Mouse (Mus musculus): Measurements from ENCODE around the gene Cenpi.
"Not testable (repeated sequence)": the region's sequence is repeated elsewhere in the genome, so short reads cannot be mapped to it uniquely, and the experiment has no call there.

Cenpi gene

DNA sequence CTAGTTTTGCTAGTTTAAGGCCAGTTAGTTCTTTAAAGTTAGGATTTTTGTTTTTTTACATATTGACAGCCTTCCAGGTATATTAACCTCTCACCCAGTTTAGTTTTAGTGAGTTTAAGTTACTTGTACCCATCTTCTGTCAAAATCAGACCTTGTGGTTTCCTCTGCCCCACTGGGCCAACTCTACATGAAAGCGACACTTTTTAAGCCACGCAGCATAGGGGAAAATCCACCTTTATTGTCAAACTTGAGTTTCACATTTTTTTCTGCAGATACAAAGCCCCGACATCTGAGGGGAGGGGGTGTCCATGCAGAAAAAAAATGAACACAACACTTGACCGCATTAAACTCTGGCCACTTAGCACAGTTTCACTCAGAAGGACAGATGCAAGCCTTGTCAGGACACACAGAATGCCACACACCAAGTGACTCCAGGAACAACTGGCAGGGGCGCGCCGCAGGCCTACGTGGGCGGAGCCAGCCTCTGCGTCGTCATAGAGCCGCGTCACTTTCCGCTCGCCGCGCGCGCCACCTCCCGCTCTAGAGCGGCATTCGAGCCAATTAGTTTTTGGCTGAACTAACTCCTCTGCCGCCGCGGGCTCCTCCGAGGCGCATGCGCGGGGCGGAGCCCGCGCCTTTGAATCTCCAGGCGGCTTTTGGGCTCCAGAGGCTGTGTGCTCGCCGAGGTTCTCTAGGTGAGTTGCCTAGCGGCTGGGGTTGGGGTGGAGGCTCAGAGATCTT, at the start of gene Cenpi:
Gene Cenpi (plus strand): TSS at position 551 of the 741 bp plus-strand sequence.
- peak; percentile 86 for DNase-seq (ENCODE audit: low read depth, low spot score)

- DNase-seq (ENCODE audit: low read depth, low spot score), result no peak
These were observed 46.7 kb upstream of the Cenpi start for GRCm38 (mm10) chrX:134261191-134261590.

GRCm38 (mm10) chrX:134262129-134262528, 45.8 kb upstream of the Cenpi start:
- no peak for DNase-seq (ENCODE audit: low read depth, low spot score)

DNA sequence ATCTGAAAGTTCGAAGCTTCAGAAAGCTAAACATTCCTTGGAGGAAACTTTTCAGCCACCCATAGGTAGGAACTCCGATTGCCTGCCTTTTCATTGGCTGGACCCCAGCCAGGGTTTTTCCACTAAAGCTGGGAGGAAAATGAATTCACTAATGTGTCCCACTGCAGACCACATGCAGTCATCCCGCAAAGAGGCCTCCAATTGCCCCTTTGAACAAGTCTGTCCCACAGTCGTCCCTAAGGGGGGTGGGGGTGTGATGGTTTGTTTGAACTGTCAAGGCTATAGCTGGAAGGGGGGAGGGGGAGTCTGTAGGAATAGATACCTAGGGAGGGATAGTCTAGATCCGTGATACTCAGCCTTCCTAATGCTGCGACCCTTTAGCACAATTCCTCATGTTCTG, 32.2 kb upstream of the Cenpi start:
- DNase-seq (ENCODE audit: low read depth, low spot score), result no peak

DNA sequence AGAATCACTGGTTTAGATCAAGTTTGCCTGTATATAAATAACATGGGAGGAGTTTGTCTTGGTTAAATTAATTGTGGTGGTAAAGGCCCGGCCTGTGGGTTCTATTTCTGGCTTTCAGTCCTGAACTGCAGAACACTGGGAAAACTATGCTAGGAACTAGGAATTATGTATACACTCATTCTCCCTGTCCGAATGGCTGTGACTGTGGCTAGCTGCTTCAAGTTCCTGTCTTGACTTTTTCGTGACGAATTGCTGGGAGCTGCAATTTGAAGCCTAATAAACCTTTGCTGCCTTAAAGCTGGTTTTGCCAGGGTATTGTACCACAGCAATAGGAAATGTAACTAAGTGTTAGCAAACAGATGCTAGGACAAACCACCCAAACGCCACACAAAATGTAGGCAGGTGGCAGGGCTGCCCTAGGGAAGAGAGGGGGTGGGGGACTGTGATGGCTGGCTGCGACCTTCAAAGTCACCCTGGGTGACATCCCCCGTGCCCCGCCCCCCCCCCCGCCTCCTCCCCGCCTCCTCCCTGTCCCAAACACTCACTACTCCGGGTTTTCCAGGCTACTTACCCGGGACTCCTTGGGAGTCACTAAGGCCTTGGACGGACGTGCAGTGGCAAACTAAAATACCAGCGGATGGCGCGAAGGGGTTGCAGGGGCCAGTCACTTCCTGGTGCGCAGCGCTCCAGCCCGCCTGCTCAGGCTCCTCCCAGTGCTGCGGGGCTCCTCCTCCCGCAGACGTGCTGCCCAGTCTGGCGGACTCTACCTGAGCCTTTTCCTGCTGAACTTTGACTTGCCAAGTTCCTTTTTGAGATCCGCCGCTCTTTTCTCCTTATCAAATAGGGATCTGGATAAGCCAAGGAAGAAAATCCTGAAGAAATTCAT, 31.4 kb upstream of the Cenpi start, which contains the start of gene Trmt2b:
Gene Trmt2b (minus strand): TSS at position 710 of the 886 bp plus-strand sequence.
- peak; percentile 42 for DNase-seq (ENCODE audit: low read depth, low spot score)

GRCm38 (mm10) chrX:134280531-134280930, 27.4 kb upstream of the Cenpi start:
- DNase-seq (ENCODE audit: low read depth, low spot score), result no peak

DNA sequence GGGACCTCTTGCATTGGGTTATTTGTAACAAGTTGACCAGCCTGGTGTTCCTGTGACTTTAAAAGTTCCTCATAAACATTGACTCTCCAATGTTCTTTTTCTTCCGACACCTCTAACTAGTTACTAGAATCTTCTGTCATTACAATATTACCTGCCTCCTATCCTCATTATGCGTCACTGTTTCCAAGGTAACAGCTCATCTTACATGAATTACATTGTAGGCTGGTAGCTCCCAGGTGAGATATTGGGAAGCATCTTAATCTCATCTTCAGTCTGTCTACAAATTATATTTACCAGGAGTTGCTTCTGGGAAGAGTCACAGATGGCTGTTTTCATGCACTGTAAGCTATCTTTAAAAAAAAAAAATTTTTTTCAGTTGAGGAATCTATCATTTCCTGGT, 22.8 kb upstream of the Cenpi start:
- no peak for DNase-seq (ENCODE audit: low read depth, low spot score)

- no peak for DNase-seq (ENCODE audit: low read depth, low spot score)
These were observed 22.1 kb upstream of the Cenpi start for GRCm38 (mm10) chrX:134285791-134286190.

GRCm38 (mm10) chrX:134287305-134287704, 20.6 kb upstream of the Cenpi start:
- DNase-seq (ENCODE audit: low read depth, low spot score), result no peak

GRCm38 (mm10) chrX:134296301-134296700, 11.6 kb upstream of the Cenpi start:
- DNase-seq (ENCODE audit: low read depth, low spot score), result no peak

DNA sequence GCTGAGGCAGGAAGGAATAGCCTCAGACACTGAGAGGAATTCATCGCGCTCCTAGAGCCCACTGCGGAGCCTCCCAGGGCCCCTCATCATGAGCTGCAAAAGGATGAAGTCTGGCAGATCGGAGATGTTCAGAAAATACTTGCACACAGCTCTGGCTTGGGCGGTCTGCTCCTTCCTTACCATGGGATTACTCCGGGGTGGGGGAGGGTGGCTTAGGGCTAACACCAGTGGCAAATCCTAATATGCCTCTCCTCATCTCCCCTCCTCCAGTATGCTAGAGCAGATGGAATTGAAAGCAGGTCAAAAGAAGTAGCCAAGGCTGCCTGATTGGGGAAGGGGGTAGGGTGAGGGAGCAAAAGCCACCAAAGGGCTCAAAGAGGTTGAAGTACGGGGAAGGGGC, 11.1 kb upstream of the Cenpi start:
- no peak for DNase-seq (ENCODE audit: low read depth, low spot score)

DNA sequence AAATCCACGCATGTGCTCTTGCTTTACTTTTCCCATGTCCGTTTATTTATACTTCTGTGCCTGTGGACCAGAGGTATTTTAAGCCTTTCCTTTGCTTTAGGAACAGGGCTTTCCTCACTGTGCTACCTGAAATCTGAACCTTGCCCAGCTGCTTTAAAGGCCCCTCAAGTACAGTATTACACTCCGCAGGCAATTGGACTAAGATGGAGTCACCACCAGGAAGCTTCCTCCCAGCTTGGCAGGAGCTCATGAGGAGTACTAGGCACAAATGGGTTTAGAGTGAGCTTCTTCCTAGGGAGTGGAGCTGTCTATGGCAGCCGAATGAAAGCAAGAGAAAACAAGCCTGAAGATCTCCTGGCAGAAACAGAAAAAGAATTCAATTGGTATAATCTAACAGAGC, 10.7 kb upstream of the Cenpi start:
- DNase-seq (ENCODE audit: low read depth, low spot score), result no peak

DNA sequence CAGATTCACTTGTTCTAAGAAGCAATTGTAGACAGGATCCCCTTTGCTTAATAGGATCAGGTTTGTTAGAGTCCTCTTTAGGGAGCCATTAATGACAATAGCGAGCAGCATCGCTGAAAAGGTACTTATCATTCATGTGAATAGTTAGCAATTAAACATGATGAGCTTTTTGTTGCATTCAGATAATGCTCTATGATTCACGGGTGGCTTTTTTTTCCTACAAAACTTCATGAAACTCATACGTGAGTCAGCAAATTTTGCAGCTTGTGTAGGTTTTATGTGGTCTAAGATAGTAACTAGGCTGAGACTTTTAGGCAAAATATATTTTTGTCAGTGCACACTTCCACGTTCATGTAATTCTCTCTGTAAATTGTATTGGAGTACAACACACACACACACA, 7.7 kb upstream of the Cenpi start:
- no peak for DNase-seq (ENCODE audit: low read depth, low spot score)

- DNase-seq (ENCODE audit: low read depth, low spot score), result no peak
These were observed 4.6 kb upstream of the Cenpi start for GRCm38 (mm10) chrX:134303287-134303686.

DNA sequence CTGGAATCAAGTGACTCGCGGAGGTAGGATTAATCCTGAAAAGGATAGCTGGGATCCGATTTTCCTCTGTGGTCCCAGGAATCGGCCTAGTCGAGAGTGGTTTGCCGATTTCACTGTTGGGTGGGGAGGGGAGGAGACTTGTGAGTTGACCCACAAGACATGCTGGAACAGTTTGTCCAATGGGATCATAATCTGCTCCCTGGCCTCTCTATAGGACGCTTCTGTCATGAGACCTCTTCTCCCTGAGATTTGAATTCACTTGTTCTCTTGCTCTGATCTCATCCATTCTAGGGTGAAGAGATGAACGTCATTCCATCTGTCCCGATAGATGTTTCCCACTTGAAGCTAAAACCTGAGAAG, 371 bp downstream of the Cenpi start:
- DNase-seq (ENCODE audit: low read depth, low spot score), result no peak

GRCm38 (mm10) chrX:134311193-134311592, 3.3 kb downstream of the Cenpi start:
- not testable (repeated sequence) for DNase-seq (ENCODE audit: low read depth, low spot score)

DNA sequence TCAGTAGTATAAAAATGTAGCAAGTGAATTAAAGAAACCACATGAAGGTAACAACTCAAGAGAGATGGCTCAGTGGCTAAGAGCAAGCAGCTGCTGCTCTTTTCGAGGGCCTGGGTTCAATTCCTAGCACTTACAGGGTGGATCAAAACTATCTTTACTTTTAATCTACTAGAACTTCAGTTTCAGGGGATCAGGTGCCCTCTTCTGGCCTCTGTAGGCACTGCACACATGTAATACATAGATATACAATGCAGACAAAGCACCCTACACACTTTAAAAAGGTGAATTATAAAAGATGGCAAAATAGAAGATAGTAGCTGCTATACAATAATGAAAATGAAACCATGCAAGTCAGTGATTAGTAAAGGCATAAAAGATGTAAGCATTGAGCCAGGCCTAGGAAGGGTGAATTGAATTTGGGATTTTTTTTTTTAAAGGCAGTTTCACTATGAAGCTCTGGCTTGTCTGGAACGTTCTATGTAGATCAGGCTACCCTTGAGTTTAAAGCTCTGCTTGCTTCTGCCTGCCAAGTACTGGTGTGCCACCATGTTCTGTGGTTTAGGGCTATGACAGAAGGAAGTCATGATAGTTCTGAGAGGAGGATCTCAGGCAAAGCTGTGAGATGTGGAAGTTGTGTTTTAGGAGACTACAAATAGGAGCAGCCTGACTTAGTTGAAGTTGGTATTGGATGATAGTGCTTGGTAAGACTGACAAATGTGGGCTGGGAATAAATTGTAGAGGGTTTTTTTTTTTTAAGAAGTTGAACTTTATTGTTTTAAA, 11.5 kb downstream of the Cenpi start:
- DNase-seq (ENCODE audit: low read depth, low spot score), result no peak

GRCm38 (mm10) chrX:134333280-134333679, 25.4 kb downstream of the Cenpi start:
- DNase-seq (ENCODE audit: low read depth, low spot score), result no peak

DNA sequence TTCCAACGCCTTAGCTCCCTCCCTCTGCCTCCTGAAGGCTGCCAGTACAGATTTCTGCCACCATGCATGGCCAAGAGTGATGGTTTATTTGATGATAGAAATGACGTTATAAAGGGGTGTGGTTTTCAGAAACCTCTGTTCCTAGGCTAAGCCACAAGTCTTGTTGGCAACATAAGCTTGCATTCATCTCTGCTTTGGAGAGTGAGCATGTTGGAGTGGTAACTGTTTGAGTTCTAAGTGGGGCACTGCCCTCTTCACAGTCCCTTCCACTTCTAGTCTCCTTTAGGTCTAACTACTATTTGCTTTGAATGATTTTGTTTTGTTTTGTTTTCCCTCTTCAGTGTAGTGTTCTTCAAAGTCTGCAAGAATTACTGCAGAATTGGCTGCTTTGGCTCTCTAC, 34.9 kb downstream of the Cenpi start:
- DNase-seq (ENCODE audit: low read depth, low spot score), result peak; percentile 2

GRCm38 (mm10) chrX:134350205-134350604, 42.3 kb downstream of the Cenpi start:
- no peak for DNase-seq (ENCODE audit: low read depth, low spot score)

GRCm38 (mm10) chrX:134353848-134354247, 46.0 kb downstream of the Cenpi start:
- DNase-seq (ENCODE audit: low read depth, low spot score), result no peak

DNA sequence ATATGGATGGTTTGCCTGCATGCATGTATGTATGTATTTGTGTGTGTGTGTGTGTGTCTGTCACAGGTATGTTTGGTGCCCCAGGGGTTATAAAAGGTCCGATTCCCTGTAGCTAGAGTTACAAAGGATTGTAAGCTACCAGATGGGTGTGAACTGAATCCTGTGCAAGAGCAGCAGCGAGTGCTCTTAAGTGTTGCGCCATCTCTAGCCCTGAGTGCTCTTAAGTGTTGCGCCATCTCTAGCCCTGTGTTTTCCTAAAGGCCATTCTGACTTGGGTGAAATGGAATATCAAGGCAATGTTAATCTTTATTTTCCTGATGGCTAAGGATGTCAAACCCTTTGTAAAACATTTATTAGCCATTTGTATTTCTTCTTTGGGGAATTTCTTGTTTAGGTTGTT, 51.5 kb downstream of the Cenpi start:
- DNase-seq (ENCODE audit: low read depth, low spot score), result no peak

Measured in skeletal muscle tissue, adult 2 months (tissue).